Mouse (Mus musculus): ENCODE measurements around the gene Fzd5. TPM values are rescaled to one million over a fixed set of nuclear protein-coding genes. Genes with fewer than 3 reads are reported as not detected.

Gene Fzd5
- polyA plus RNA-seq, 1 experiment from 2014 or later = 0.37 TPM

GRCm38 (mm10) chr1:64744616-64745015 is 7.1 kb upstream of the Fzd5 start:
- Histone ChIP-seq H3K4me3 (no peak overlapping the region), H3K4me1 (replicated peaks) (no peaks in the 10 kb centered on the region), H3K9me3 (no peaks in the 10 kb centered on the region), H3K27me3 (ENCODE audit: insufficient read depth, poor library complexity, severe bottlenecking) (peaks cover 11% of the 10 kb centered on the region; the same call in 1 of the 2 replicates), H3K27ac (no peak overlapping the region), H3K36me3 (no peaks in the 10 kb centered on the region)
- no peak for DNase-seq (ENCODE audit: low spot score)

GRCm38 (mm10) chr1:64742741-64743408 is 5.3 kb upstream of the Fzd5 start:
- Histone ChIP-seq H3K4me3 (no peak overlapping the region), H3K27me3 (ENCODE audit: insufficient read depth, poor library complexity, severe bottlenecking) (peaks cover 17% of the 10 kb centered on the region; the same call in 1 of the 2 replicates), H3K27ac (no peak overlapping the region), H3K36me3 (no peaks in the 10 kb centered on the region), H3K9me3 (no peaks in the 10 kb centered on the region), H3K4me1 (replicated peaks) (peaks cover 14% of the 10 kb centered on the region)
- no peak for DNase-seq (ENCODE audit: low spot score)
- WGBS = 91% methylated on average over 18 of the region's 18 CpGs

- WGBS = under 1% methylated on average over 14 of the region's 14 CpGs
- H3K27me3 ChIP-seq (ENCODE audit: insufficient read depth, poor library complexity, severe bottlenecking) = peaks cover 55% of the 10 kb centered on the region
- peak; percentile 52 for DNase-seq (ENCODE audit: low spot score)
- H3K4me1 ChIP-seq (replicated peaks) = peaks cover 51% of the 10 kb centered on the region
- H3K27ac ChIP-seq = peak overlapping the region; percentile 84
- H3K4me3 ChIP-seq = peak overlapping the region; percentile 73
- H3K36me3 ChIP-seq = no peaks in the 10 kb centered on the region
- no peaks in the 10 kb centered on the region for H3K9me3 ChIP-seq
Observed at GRCm38 (mm10) chr1:64738661-64739082, 1.1 kb upstream of the Fzd5 start.

- Histone ChIP-seq H3K9me3 (no peaks in the 10 kb centered on the region), H3K27me3 (ENCODE audit: insufficient read depth, poor library complexity, severe bottlenecking) (peaks cover 60% of the 10 kb centered on the region), H3K27ac (peak overlapping the region; percentile 84), H3K4me1 (replicated peaks) (peaks cover 56% of the 10 kb centered on the region), H3K36me3 (no peaks in the 10 kb centered on the region), H3K4me3 (peak overlapping the region; percentile 73)
- under 1% methylated on average over 11 of the region's 11 CpGs for WGBS
- no peak for DNase-seq (ENCODE audit: low spot score)
Observed at GRCm38 (mm10) chr1:64738180-64738555, 617 bp upstream of the Fzd5 start.

GRCm38 (mm10) chr1:64736681-64737501 is 660 bp downstream of the Fzd5 start:
- peaks cover 61% of the 10 kb centered on the region for H3K4me1 ChIP-seq (replicated peaks)
- under 1% methylated on average over 56 of the region's 56 CpGs for WGBS
- no peaks in the 10 kb centered on the region for H3K9me3 ChIP-seq
- peak overlapping the region; percentile 84 for H3K27ac ChIP-seq
- H3K4me3 ChIP-seq = peak overlapping the region; percentile 73
- H3K27me3 ChIP-seq (ENCODE audit: insufficient read depth, poor library complexity, severe bottlenecking) = peaks cover 73% of the 10 kb centered on the region
- peak; percentile 52 for DNase-seq (ENCODE audit: low spot score)
- H3K36me3 ChIP-seq = no peaks in the 10 kb centered on the region

- H3K36me3 ChIP-seq = no peaks in the 10 kb centered on the region
- peak; percentile 75 for DNase-seq (ENCODE audit: low spot score)
- H3K4me1 ChIP-seq (replicated peaks) = peaks cover 67% of the 10 kb centered on the region
- peak overlapping the region; percentile 84 for H3K27ac ChIP-seq
- peaks cover 80% of the 10 kb centered on the region for H3K27me3 ChIP-seq (ENCODE audit: insufficient read depth, poor library complexity, severe bottlenecking)
- WGBS = 11% methylated on average over 75 of the region's 75 CpGs
- H3K9me3 ChIP-seq = no peaks in the 10 kb centered on the region
- H3K4me3 ChIP-seq = peak overlapping the region; percentile 73
Observed at GRCm38 (mm10) chr1:64735781-64736680, 1.5 kb downstream of the Fzd5 start.

- Histone ChIP-seq H3K36me3 (no peaks in the 10 kb centered on the region), H3K27ac (peak overlapping the region; percentile 57), H3K9me3 (no peaks in the 10 kb centered on the region), H3K4me3 (peak overlapping the region; percentile 73), H3K4me1 (replicated peaks) (peaks cover 67% of the 10 kb centered on the region), H3K27me3 (ENCODE audit: insufficient read depth, poor library complexity, severe bottlenecking) (peaks cover 79% of the 10 kb centered on the region)
- DNase-seq (ENCODE audit: low spot score) = peak; percentile 56
- 40% methylated on average over 58 of the region's 58 CpGs for WGBS
Observed at GRCm38 (mm10) chr1:64734771-64735750, 2.5 kb downstream of the Fzd5 start.

GRCm38 (mm10) chr1:64733453-64734245 is 3.9 kb downstream of the Fzd5 start:
- no peaks in the 10 kb centered on the region for H3K36me3 ChIP-seq
- no peaks in the 10 kb centered on the region for H3K9me3 ChIP-seq
- DNase-seq (ENCODE audit: low spot score) = peak; percentile 26
- peak overlapping the region; percentile 2; the same call in 1 of the 2 replicates for H3K4me3 ChIP-seq
- peaks cover 60% of the 10 kb centered on the region for H3K4me1 ChIP-seq (replicated peaks)
- H3K27ac ChIP-seq = no peak overlapping the region
- 13% methylated on average over 11 of the region's 11 CpGs for WGBS
- H3K27me3 ChIP-seq (ENCODE audit: insufficient read depth, poor library complexity, severe bottlenecking) = peaks cover 65% of the 10 kb centered on the region

- peaks cover 52% of the 10 kb centered on the region for H3K4me1 ChIP-seq (replicated peaks)
- peaks cover 63% of the 10 kb centered on the region for H3K27me3 ChIP-seq (ENCODE audit: insufficient read depth, poor library complexity, severe bottlenecking)
- no peak for DNase-seq (ENCODE audit: low spot score)
- H3K36me3 ChIP-seq = no peaks in the 10 kb centered on the region
- 49% methylated on average over 7 of the region's 7 CpGs for WGBS
- no peak overlapping the region for H3K4me3 ChIP-seq
- no peaks in the 10 kb centered on the region for H3K9me3 ChIP-seq
- peak overlapping the region; percentile 23; the same call in 1 of the 2 replicates for H3K27ac ChIP-seq
Observed at GRCm38 (mm10) chr1:64732637-64733200, 4.8 kb downstream of the Fzd5 start.

- WGBS = 28% methylated on average over 10 of the region's 10 CpGs
Observed at GRCm38 (mm10) chr1:64732161-64732560, 5.4 kb downstream of the Fzd5 start.

More at GRCm38 (mm10) chr1:64732161-64732560, 5.4 kb downstream of the Fzd5 start:
- peaks cover 48% of the 10 kb centered on the region for H3K4me1 ChIP-seq (replicated peaks)
- H3K27me3 ChIP-seq (ENCODE audit: insufficient read depth, poor library complexity, severe bottlenecking) = peaks cover 60% of the 10 kb centered on the region
- no peak overlapping the region for H3K27ac ChIP-seq
- no peak for DNase-seq (ENCODE audit: low spot score)
- H3K36me3 ChIP-seq = no peaks in the 10 kb centered on the region
- no peaks in the 10 kb centered on the region for H3K9me3 ChIP-seq
- H3K4me3 ChIP-seq = no peak overlapping the region
